Comparison of ENCODE assay signal across 9 mouse cellular contexts in genomic region chr7:16061219-16062098, GRCm38 (mm10). TPM values are rescaled to one million over a fixed set of nuclear protein-coding genes. Genes with fewer than 3 reads are reported as not detected.
DNase-seq lines count a peak whose midpoint lies in the region; ATAC-seq and TF ChIP-seq lines count a peak whose summit lies in the region.
"Had no signal": no experiment of that assay in that cellular context is flagged by ENCODE, and none has a peak within 500 bp of the region (broad histone marks: within the 10 kb centered on the region; RNA-seq: fewer than 3 reads in every experiment).

Zfp541 (plus strand) TSS chr7:16061814.

- H3K9ac ChIP-seq in liver, embryonic 11.5 days (ENCODE audit: low read depth, low read length) = no peak within 1 kb of the TSS
- H3K9ac ChIP-seq in liver, postnatal 0 days (replicated peaks) = no peak within 1 kb of the TSS
- no peak within 1 kb of the TSS for H3K9ac ChIP-seq in intestine, embryonic 16.5 days (ENCODE audit: low read depth, low read length)
- H3K9ac ChIP-seq in stomach, embryonic 14.5 days (replicated peaks; ENCODE audit: low read depth, low read length) = no peak within 1 kb of the TSS

- peaks cover 18% of the 10 kb centered on the region for H3K27me3 ChIP-seq in liver, embryonic 11.5 days (replicated peaks; ENCODE audit: control insufficient read depth, insufficient read depth, low read length)
- no peaks in the 10 kb centered on the region for H3K27me3 ChIP-seq in liver, postnatal 0 days (ENCODE audit: insufficient read depth, low read length)
- peaks cover 36% of the 10 kb centered on the region for H3K27me3 ChIP-seq in forebrain, embryonic 10.5 days (ENCODE audit: poor library complexity, severe bottlenecking)
- H3K27me3 ChIP-seq in intestine, embryonic 16.5 days (replicated peaks; ENCODE audit: control insufficient read depth, insufficient read depth, low read length) = peaks cover 10% of the 10 kb centered on the region
- peaks cover 6% of the 10 kb centered on the region; the same call in 1 of the 2 replicates for H3K27me3 ChIP-seq in stomach, embryonic 14.5 days (ENCODE audit: control insufficient read depth, insufficient read depth, low read length)

- no peak within 1 kb of the TSS for H3K27ac ChIP-seq in liver, embryonic 11.5 days (ENCODE audit: low read depth, low read length)
- H3K27ac ChIP-seq in liver, postnatal 0 days (ENCODE audit: low read depth) = no peak within 1 kb of the TSS
- no peak within 1 kb of the TSS for H3K27ac ChIP-seq in forebrain, embryonic 10.5 days
- H3K27ac ChIP-seq in intestine, embryonic 16.5 days (ENCODE audit: low read length) = no peak within 1 kb of the TSS
- no peak within 1 kb of the TSS for H3K27ac ChIP-seq in stomach, embryonic 14.5 days (ENCODE audit: low read length)
- H3K27ac ChIP-seq: macrophage had no signal

- H3K4me3 ChIP-seq in liver, embryonic 11.5 days (ENCODE audit: low read depth, low read length) = peak within 1 kb of the TSS; percentile 20; the same call in 1 of the 2 replicates
- H3K4me3 ChIP-seq in liver, postnatal 0 days (ENCODE audit: low read depth, low read length) = no peak within 1 kb of the TSS
- H3K4me3 ChIP-seq in forebrain, embryonic 10.5 days = peak within 1 kb of the TSS; percentile 27; the same call in 1 of the 2 replicates
- peak within 1 kb of the TSS; percentile 20; the same call in 1 of the 2 replicates for H3K4me3 ChIP-seq in intestine, embryonic 16.5 days (ENCODE audit: low read length)
- no peak within 1 kb of the TSS for H3K4me3 ChIP-seq in stomach, embryonic 14.5 days (ENCODE audit: low read depth, low read length)

- H3K36me3 ChIP-seq in liver, embryonic 11.5 days (ENCODE audit: control insufficient read depth, insufficient read depth, low read length) = no peaks in the 10 kb centered on the region
- no peaks in the 10 kb centered on the region for H3K36me3 ChIP-seq in liver, postnatal 0 days (replicated peaks; ENCODE audit: insufficient read depth, low read length)
- no peaks in the 10 kb centered on the region for H3K36me3 ChIP-seq in forebrain, embryonic 10.5 days (replicated peaks)
- no peaks in the 10 kb centered on the region for H3K36me3 ChIP-seq in intestine, embryonic 16.5 days (ENCODE audit: control insufficient read depth, insufficient read depth, low read length)
- H3K36me3 ChIP-seq in stomach, embryonic 14.5 days (ENCODE audit: control insufficient read depth, insufficient read depth, low read length) = no peaks in the 10 kb centered on the region

- DNase-seq in liver, embryonic 11.5 days (ENCODE audit: low spot score) = no peak
- DNase-seq in liver, postnatal 0 days = no peak
- no peak for DNase-seq in forebrain, embryonic 10.5 days (ENCODE audit: extremely low spot score, low spot score)
- DNase-seq in ovary, adult 18-20 months (ENCODE audit: low spot score) = no peak
- DNase-seq in lung, postnatal 36 days = no peak
- DNase-seq: kidney, adult 8-10 months had no signal

- H3K9me3 ChIP-seq in liver, embryonic 11.5 days (ENCODE audit: control insufficient read depth, low read length) = peaks cover 10% of the 10 kb centered on the region
- H3K9me3 ChIP-seq in liver, postnatal 0 days (ENCODE audit: low read length) = no peaks in the 10 kb centered on the region
- peaks cover 19% of the 10 kb centered on the region for H3K9me3 ChIP-seq in forebrain, embryonic 10.5 days
- peaks cover 10% of the 10 kb centered on the region for H3K9me3 ChIP-seq in intestine, embryonic 16.5 days (ENCODE audit: control insufficient read depth, low read length)
- peaks cover 2% of the 10 kb centered on the region; the same call in 1 of the 2 replicates for H3K9me3 ChIP-seq in stomach, embryonic 14.5 days (ENCODE audit: control insufficient read depth, low read depth, low read length)

- no peak for TF ChIP-seq EP300 in liver, postnatal 0 days (IDR thresholded peaks at IDR 0.05; ENCODE audit: low read depth)

- H3K4me1 ChIP-seq in liver, embryonic 11.5 days (replicated peaks; ENCODE audit: control insufficient read depth, insufficient read depth, low read length) = no peaks in the 10 kb centered on the region; the same call in 1 of the 2 replicates
- no peaks in the 10 kb centered on the region; the same call in 1 of the 2 replicates for H3K4me1 ChIP-seq in liver, postnatal 0 days (ENCODE audit: insufficient read depth)
- 0 out of 2 replicates have a peak, but pooled peaks cover 5% of the 10 kb centered on the region for H3K4me1 ChIP-seq in forebrain, embryonic 10.5 days
- H3K4me1 ChIP-seq in intestine, embryonic 16.5 days (ENCODE audit: control insufficient read depth, insufficient read depth, low read length) = no peaks in the 10 kb centered on the region
- H3K4me1 ChIP-seq in stomach, embryonic 14.5 days (ENCODE audit: control insufficient read depth, insufficient read depth, low read length) = no peaks in the 10 kb centered on the region

- WGBS in liver, embryonic 11.5 days = 38% methylated on average over 78 of the region's 80 CpGs
- WGBS in liver, postnatal 0 days (ENCODE audit: insufficient replicate concordance) = 61% methylated on average over 66 of the region's 80 CpGs
- WGBS in forebrain, embryonic 10.5 days = 55% methylated on average over 80 of the region's 80 CpGs
- WGBS in intestine, embryonic 16.5 days = 47% methylated on average over 68 of the region's 80 CpGs
- 45% methylated on average over 66 of the region's 80 CpGs for WGBS in stomach, embryonic 14.5 days

- peak within 1 kb of the TSS; percentile 34 for H3K4me2 ChIP-seq in liver, embryonic 11.5 days
- no peak within 1 kb of the TSS for H3K4me2 ChIP-seq in liver, postnatal 0 days (ENCODE audit: low read depth, low read length)
- H3K4me2 ChIP-seq in intestine, embryonic 16.5 days (ENCODE audit: low read depth, low read length) = peak within 1 kb of the TSS; percentile 14; the same call in 1 of the 2 replicates
- 0 out of 2 replicates have a peak within 1 kb of the TSS, but pooled peaks have one; percentile 22 for H3K4me2 ChIP-seq in stomach, embryonic 14.5 days (replicated peaks; ENCODE audit: low read depth, low read length)

- TF ChIP-seq CTCF in liver, postnatal 0 days (IDR thresholded peaks at IDR 0.05; ENCODE audit: low read depth) = no peak

- no peak for ATAC-seq in liver, embryonic 11.5 days (replicated peaks; ENCODE audit: low FRiP score)
- ATAC-seq in liver, postnatal 0 days = no peak
- ATAC-seq in intestine, embryonic 16.5 days = no peak
- ATAC-seq in stomach, embryonic 14.5 days (ENCODE audit: insufficient number of reproducible peaks, insufficient read depth, low FRiP score, low read depth) = no peak

RNA-seq across cellular contexts. Expression of gene Zfp541, which starts in this region (rescaled TPM):
- polyA plus RNA-seq in liver, embryonic 11.5 days (2014; fragmentation: Nextera tagmentation; extraction: Ambion mirVana) = not detected in 2 replicates
- polyA plus RNA-seq in liver, postnatal 0 days (2015; fragmentation: Nextera tagmentation; extraction: Ambion mirVana) = not detected in 2 replicates
- 0.10 TPM in 1 of 2 replicates, not detected in the other for polyA plus RNA-seq in forebrain, embryonic 10.5 days (2016; fragmentation: Nextera tagmentation; extraction: Ambion mirVana)
- polyA plus RNA-seq in intestine, embryonic 16.5 days (2015; fragmentation: Nextera tagmentation; extraction: Ambion mirVana) = 0.07 and 0.21 TPM in 2 replicates
- polyA plus RNA-seq in stomach, embryonic 14.5 days (2014; fragmentation: Nextera tagmentation; extraction: Ambion mirVana) = 0.12 TPM in 1 of 2 replicates, not detected in the other
- polyA plus RNA-seq: macrophage had no signal

Comparison
In these comparisons a context has a peak if more than half of its experiments do, and no peak if none do; other contexts are left out.
1. H3K4me3 ChIP-seq: peak in liver, embryonic 11.5 days (single experiment), forebrain, embryonic 10.5 days (single experiment) and intestine, embryonic 16.5 days (single experiment); none in liver, postnatal 0 days (single experiment) and stomach, embryonic 14.5 days (single experiment).